Mouse (Mus musculus) ovary, postnatal 36 days (tissue): ENCODE measurements around the gene Pex3.
"Not testable (repeated sequence)": the region's sequence is repeated elsewhere in the genome, so short reads cannot be mapped to it uniquely, and the experiment has no call there.

Source experiments
- DNase-seq: peaks from one replicate; pipeline ENCODE4 v3.0.0; 2022; ENCODE audit warnings: low spot score, mixed read lengths

The Pex3 gene

GRCm38 (mm10) chr10:13534751-13535150 lies 18.2 kb downstream of the Pex3 start:
- DNase-seq = no peak

GRCm38 (mm10) chr10:13528155-13528554 lies 24.8 kb downstream of the Pex3 start:
- DNase-seq = no peak

- DNase-seq = no peak
Measured at GRCm38 (mm10) chr10:13521857-13522256, 31.1 kb downstream of the Pex3 start.

- DNase-seq = no peak
Measured at GRCm38 (mm10) chr10:13502371-13502770, 50.6 kb downstream of the Pex3 start.

- DNase-seq = not testable (repeated sequence)
Measured at GRCm38 (mm10) chr10:13501533-13501932, 51.4 kb downstream of the Pex3 start.

GRCm38 (mm10) chr10:13500938-13501496 lies 51.9 kb downstream of the Pex3 start:
- peak; percentile 84 for DNase-seq

GRCm38 (mm10) chr10:13500473-13500872 lies 52.5 kb downstream of the Pex3 start:
- peak; percentile 11 for DNase-seq

GRCm38 (mm10) chr10:13499331-13499730 lies 53.6 kb downstream of the Pex3 start, which contains the start of gene Fuca2:
TSS of gene Fuca2 (plus strand) at chr10:13499540.
- no peak for DNase-seq

GRCm38 (mm10) chr10:13496315-13496714 lies 56.6 kb downstream of the Pex3 start:
- no peak for DNase-seq

GRCm38 (mm10) chr10:13493978-13494686 lies 58.8 kb downstream of the Pex3 start:
- DNase-seq = no peak

GRCm38 (mm10) chr10:13489671-13490070 lies 63.3 kb downstream of the Pex3 start:
- no peak for DNase-seq

GRCm38 (mm10) chr10:13485958-13486357 lies 67.0 kb downstream of the Pex3 start:
- no peak for DNase-seq

GRCm38 (mm10) chr10:13479341-13479740 lies 73.6 kb downstream of the Pex3 start:
- no peak for DNase-seq

GRCm38 (mm10) chr10:13475121-13475520 lies 77.8 kb downstream of the Pex3 start:
- DNase-seq = no peak

- no peak for DNase-seq
Measured at GRCm38 (mm10) chr10:13474568-13474955, 78.4 kb downstream of the Pex3 start.
